Mouse (Mus musculus): Measurements from ENCODE around the gene Ogdh. TPM values are rescaled to one million over a fixed set of nuclear protein-coding genes. Genes with fewer than 3 reads are reported as not detected.
A peak's percentile ranks its signal among the peaks of the same experiment; 100 is the strongest.
"Not testable (repeated sequence)": the region's sequence is repeated elsewhere in the genome, so short reads cannot be mapped to it uniquely, and the experiment has no call there.

Gene Ogdh
- polyA plus RNA-seq (2014; fragmentation: Nextera tagmentation; extraction: Ambion mirVana): 91.2 and 106 TPM in 2 replicates

DNA sequence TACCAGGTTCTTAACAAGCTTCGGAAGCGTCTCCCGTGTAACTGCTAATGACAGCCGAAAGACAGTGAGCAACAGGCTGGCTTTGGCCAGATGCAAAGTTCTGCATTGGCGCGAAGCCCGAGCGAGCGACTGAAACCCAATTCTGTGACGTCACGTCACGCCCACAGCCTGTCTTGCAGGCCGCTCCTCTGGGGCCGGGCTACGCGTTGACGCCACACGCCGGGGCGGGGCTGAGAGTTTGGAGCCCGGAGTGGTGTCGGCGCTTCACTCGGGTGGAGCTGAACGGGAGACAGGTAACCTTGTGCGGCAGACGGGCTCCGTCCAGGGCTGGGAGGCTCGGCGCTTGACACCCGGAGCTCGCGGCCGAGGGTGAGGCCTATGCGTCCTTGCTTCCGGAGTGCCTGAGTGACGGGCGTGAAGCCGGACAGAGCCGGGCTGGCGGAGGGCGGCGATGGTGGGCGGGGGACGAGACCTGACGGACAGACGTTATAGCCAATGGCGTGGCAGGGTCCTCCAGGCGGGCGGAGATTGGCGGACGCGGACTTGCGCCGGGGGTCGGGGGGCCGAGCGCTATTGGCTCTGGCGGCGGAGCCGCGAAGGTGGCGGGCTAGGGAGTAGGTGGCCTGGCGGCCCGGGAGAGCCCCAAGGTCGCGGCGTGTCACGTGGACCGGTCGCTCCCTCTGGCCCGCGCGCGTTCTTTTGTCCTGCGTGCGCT is at the start of gene Ogdh:
Gene Ogdh (plus strand): TSS at position 233 of the 715 bp plus-strand sequence.
- Histone ChIP-seq H3K27me3 (ENCODE audit: control insufficient read depth, insufficient read depth, low read length) (no peaks in the 10 kb centered on the region), H3K9me3 (ENCODE audit: control insufficient read depth, low read length) (no peaks in the 10 kb centered on the region), H3K27ac (replicated peaks; ENCODE audit: low read depth, low read length) (peak within 1 kb of the TSS; percentile 9; the same call in 1 of the 2 replicates), H3K4me3 (ENCODE audit: low read depth, low read length) (peak within 1 kb of the TSS; percentile 60), H3K36me3 (ENCODE audit: control insufficient read depth, insufficient read depth, low read length) (no peaks in the 10 kb centered on the region), H3K9ac (ENCODE audit: low read length) (peak within 1 kb of the TSS; percentile 49), H3K4me1 (ENCODE audit: control insufficient read depth, insufficient read depth, low read length) (no peaks in the 10 kb centered on the region), H3K4me2 (ENCODE audit: low read depth, severe bottlenecking) (peak within 1 kb of the TSS; percentile 59)
- DNase-seq (ENCODE audit: low spot score) (peak; percentile 98), ATAC-seq (ENCODE audit: insufficient number of reproducible peaks, low FRiP score, low TSS enrichment, low read depth) (peak; percentile 98)
- under 1% methylated on average over 76 of the region's 77 CpGs for WGBS

- no peak overlapping the region for H3K4me3 ChIP-seq (ENCODE audit: low read depth, low read length)
- H3K4me1 ChIP-seq (ENCODE audit: control insufficient read depth, insufficient read depth, low read length): no peaks in the 10 kb centered on the region
- H3K27ac ChIP-seq (replicated peaks; ENCODE audit: low read depth, low read length): no peak overlapping the region
- H3K4me2 ChIP-seq (ENCODE audit: low read depth, severe bottlenecking): no peak overlapping the region
- H3K27me3 ChIP-seq (ENCODE audit: control insufficient read depth, insufficient read depth, low read length): no peaks in the 10 kb centered on the region
- no peaks in the 10 kb centered on the region for H3K36me3 ChIP-seq (ENCODE audit: control insufficient read depth, insufficient read depth, low read length)
- no peaks in the 10 kb centered on the region for H3K9me3 ChIP-seq (ENCODE audit: control insufficient read depth, low read length)
- WGBS: 45% methylated on average over 19 of the region's 19 CpGs
- DNase-seq (ENCODE audit: low spot score) (no peak), ATAC-seq (ENCODE audit: insufficient number of reproducible peaks, low FRiP score, low TSS enrichment, low read depth) (no peak)
- no peak overlapping the region for H3K9ac ChIP-seq (ENCODE audit: low read length)
Measured at GRCm38 (mm10) chr11:6244707-6245106, 46.7 kb upstream of the Ogdh start.

DNA sequence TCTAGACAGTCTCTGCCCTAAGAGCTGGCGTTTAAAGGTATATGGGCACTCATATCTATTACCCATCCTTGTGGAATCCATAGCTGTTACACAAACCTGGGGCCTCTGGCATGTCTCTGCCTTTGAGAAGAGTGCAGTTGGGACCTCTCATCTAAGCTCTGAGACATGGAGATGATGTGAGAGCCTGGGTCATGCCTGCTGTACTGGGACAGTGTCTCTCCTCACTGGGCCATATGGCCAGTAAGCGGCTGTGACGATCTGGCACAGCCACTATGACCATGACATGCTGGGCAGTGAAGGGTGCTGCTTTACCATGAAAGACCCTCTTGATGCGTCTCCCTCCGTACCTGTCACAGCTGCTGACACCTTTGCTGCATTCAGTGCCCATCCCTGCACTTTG is 39.2 kb upstream of the Ogdh start:
- Histone ChIP-seq H3K4me3 (ENCODE audit: low read depth, low read length) (no peak overlapping the region), H3K4me1 (ENCODE audit: control insufficient read depth, insufficient read depth, low read length) (no peaks in the 10 kb centered on the region), H3K9ac (ENCODE audit: low read length) (no peak overlapping the region), H3K36me3 (ENCODE audit: control insufficient read depth, insufficient read depth, low read length) (no peaks in the 10 kb centered on the region), H3K27me3 (ENCODE audit: control insufficient read depth, insufficient read depth, low read length) (no peaks in the 10 kb centered on the region), H3K27ac (replicated peaks; ENCODE audit: low read depth, low read length) (no peak overlapping the region), H3K9me3 (ENCODE audit: control insufficient read depth, low read length) (no peaks in the 10 kb centered on the region), H3K4me2 (ENCODE audit: low read depth, severe bottlenecking) (no peak overlapping the region)
- ATAC-seq (ENCODE audit: insufficient number of reproducible peaks, low FRiP score, low TSS enrichment, low read depth): no peak
- WGBS: 94% methylated on average over 5 of the region's 5 CpGs
- no peak for DNase-seq (ENCODE audit: low spot score)

DNA sequence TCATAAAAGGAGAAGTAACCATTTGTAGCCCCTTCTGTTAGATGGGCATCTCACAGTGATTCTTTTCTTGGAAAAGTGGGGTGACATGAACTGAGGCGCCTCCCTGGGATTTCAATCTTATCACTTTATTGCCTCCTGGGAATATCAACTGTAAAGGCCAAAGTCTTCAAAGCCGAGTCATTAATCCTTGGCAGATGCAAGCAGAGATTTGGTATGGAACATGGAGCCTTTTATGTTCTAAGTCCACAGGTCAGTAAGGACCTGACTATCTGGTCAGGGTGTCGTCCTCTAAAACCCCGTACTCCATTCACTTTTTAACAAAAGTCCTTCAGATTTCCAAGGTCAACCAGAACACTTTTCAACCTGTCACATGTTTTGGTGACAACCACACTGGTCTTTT is 38.6 kb upstream of the Ogdh start:
- WGBS: 92% methylated on average over 4 of the region's 4 CpGs
- no peaks in the 10 kb centered on the region; the same call in 1 of the 2 replicates for H3K36me3 ChIP-seq (ENCODE audit: control insufficient read depth, insufficient read depth, low read length)
- no peaks in the 10 kb centered on the region for H3K9me3 ChIP-seq (ENCODE audit: control insufficient read depth, low read length)
- no peak overlapping the region for H3K9ac ChIP-seq (ENCODE audit: low read length)
- H3K4me3 ChIP-seq (ENCODE audit: low read depth, low read length): no peak overlapping the region
- DNase-seq (ENCODE audit: low spot score): no peak
- H3K27me3 ChIP-seq (ENCODE audit: control insufficient read depth, insufficient read depth, low read length): no peaks in the 10 kb centered on the region
- ATAC-seq (ENCODE audit: insufficient number of reproducible peaks, low FRiP score, low TSS enrichment, low read depth): no peak
- H3K4me2 ChIP-seq (ENCODE audit: low read depth, severe bottlenecking): no peak overlapping the region
- H3K4me1 ChIP-seq (ENCODE audit: control insufficient read depth, insufficient read depth, low read length): no peaks in the 10 kb centered on the region
- H3K27ac ChIP-seq (replicated peaks; ENCODE audit: low read depth, low read length): no peak overlapping the region

- H3K36me3 ChIP-seq (ENCODE audit: control insufficient read depth, insufficient read depth, low read length): peaks cover 16% of the 10 kb centered on the region
- WGBS: 86% methylated on average over 2 of the region's 2 CpGs
- not testable (repeated sequence) for H3K4me1 ChIP-seq (ENCODE audit: control insufficient read depth, insufficient read depth, low read length); ATAC-seq (ENCODE audit: insufficient number of reproducible peaks, low FRiP score, low TSS enrichment, low read depth); DNase-seq (ENCODE audit: low spot score); H3K9ac ChIP-seq (ENCODE audit: low read length); H3K4me2 ChIP-seq (ENCODE audit: low read depth, severe bottlenecking); H3K27me3 ChIP-seq (ENCODE audit: control insufficient read depth, insufficient read depth, low read length); H3K9me3 ChIP-seq (ENCODE audit: control insufficient read depth, low read length); H3K27ac ChIP-seq (replicated peaks; ENCODE audit: low read depth, low read length); H3K4me3 ChIP-seq (ENCODE audit: low read depth, low read length)
Measured at GRCm38 (mm10) chr11:6254602-6255001, 36.8 kb upstream of the Ogdh start.

DNA sequence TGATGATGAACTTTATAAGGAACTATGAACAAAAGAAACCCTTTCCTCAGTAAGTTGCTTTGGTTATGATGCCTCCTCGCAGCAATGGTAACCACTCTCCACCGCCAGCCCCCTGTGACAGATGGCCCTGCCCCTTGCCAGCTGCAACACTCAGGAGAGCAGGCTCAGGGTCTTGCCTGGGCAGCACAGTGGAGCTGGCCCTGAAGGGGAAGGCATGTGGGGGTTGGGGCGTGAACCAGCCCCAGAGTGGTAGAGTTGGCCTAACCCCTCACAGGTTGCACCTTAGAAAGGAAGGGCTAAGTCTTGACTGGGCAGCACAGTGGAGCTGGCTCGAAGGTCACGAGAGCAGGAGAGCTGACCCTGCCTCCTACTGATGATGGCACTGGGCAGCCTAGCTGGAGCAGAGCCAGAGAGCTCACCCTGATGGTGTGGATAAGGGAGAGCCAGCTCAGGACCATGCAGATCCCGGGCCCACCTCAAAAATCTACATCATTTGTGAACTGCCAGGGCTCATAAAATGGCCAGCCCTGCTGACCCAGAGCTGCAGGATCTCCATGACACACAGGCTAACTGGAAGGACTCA is 34.9 kb upstream of the Ogdh start:
- Histone ChIP-seq H3K27me3 (ENCODE audit: control insufficient read depth, insufficient read depth, low read length) (no peaks in the 10 kb centered on the region), H3K4me1 (ENCODE audit: control insufficient read depth, insufficient read depth, low read length) (no peaks in the 10 kb centered on the region), H3K9ac (ENCODE audit: low read length) (no peak overlapping the region), H3K4me3 (ENCODE audit: low read depth, low read length) (no peak overlapping the region), H3K36me3 (ENCODE audit: control insufficient read depth, insufficient read depth, low read length) (peaks cover 31% of the 10 kb centered on the region), H3K9me3 (ENCODE audit: control insufficient read depth, low read length) (no peaks in the 10 kb centered on the region), H3K4me2 (ENCODE audit: low read depth, severe bottlenecking) (no peak overlapping the region), H3K27ac (replicated peaks; ENCODE audit: low read depth, low read length) (no peak overlapping the region)
- DNase-seq (ENCODE audit: low spot score) (no peak), ATAC-seq (ENCODE audit: insufficient number of reproducible peaks, low FRiP score, low TSS enrichment, low read depth) (no peak)
- WGBS: 57% methylated on average over 6 of the region's 6 CpGs

- Histone ChIP-seq H3K36me3 (ENCODE audit: control insufficient read depth, insufficient read depth, low read length) (peaks cover 48% of the 10 kb centered on the region), H3K4me2 (ENCODE audit: low read depth, severe bottlenecking) (no peak overlapping the region), H3K9me3 (ENCODE audit: control insufficient read depth, low read length) (no peaks in the 10 kb centered on the region), H3K9ac (ENCODE audit: low read length) (no peak overlapping the region), H3K27me3 (ENCODE audit: control insufficient read depth, insufficient read depth, low read length) (no peaks in the 10 kb centered on the region), H3K4me3 (ENCODE audit: low read depth, low read length) (no peak overlapping the region), H3K27ac (replicated peaks; ENCODE audit: low read depth, low read length) (no peak overlapping the region), H3K4me1 (ENCODE audit: control insufficient read depth, insufficient read depth, low read length) (no peaks in the 10 kb centered on the region)
- 96% methylated on average over 7 of the region's 7 CpGs for WGBS
- ATAC-seq (ENCODE audit: insufficient number of reproducible peaks, low FRiP score, low TSS enrichment, low read depth) (no peak), DNase-seq (ENCODE audit: low spot score) (no peak)
Measured at GRCm38 (mm10) chr11:6259413-6259812, 32.0 kb upstream of the Ogdh start.

DNA sequence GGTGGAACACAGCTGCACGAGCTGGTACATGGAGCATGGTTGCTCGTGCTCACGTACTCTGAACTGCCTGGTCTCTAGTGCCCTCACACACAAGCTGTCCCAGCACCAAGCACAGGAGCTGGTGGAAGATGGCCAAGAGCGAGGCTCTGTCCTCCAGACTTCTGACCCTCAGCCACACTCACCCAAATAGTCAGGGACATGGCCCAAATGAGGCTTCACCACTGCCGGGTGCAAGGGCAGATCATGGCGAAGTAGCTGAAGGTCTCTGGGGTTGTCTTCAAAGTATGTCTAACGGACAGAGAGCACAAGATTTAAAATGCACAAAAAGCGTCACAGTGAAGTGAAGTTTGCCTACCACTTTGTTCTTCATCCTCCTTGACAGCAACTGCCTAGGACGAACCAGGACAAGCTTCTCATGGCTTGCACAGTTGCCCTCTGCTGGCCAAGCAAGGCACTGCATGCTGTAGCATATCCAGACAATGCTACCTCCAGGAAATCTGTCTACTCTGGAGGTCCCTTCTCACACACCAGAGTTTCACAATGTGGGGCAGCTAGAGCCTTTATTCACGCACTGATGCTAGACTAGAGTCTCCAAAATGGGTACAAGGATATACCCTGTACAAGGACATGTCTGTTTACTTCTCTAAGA is 29.9 kb upstream of the Ogdh start:
- ATAC-seq (ENCODE audit: insufficient number of reproducible peaks, low FRiP score, low TSS enrichment, low read depth): no peak
- peaks cover 59% of the 10 kb centered on the region for H3K36me3 ChIP-seq (ENCODE audit: control insufficient read depth, insufficient read depth, low read length)
- no peaks in the 10 kb centered on the region for H3K27me3 ChIP-seq (ENCODE audit: control insufficient read depth, insufficient read depth, low read length)
- H3K4me2 ChIP-seq (ENCODE audit: low read depth, severe bottlenecking): no peak overlapping the region
- peaks cover 1% of the 10 kb centered on the region for H3K4me1 ChIP-seq (ENCODE audit: control insufficient read depth, insufficient read depth, low read length)
- H3K9ac ChIP-seq (ENCODE audit: low read length): no peak overlapping the region
- no peaks in the 10 kb centered on the region for H3K9me3 ChIP-seq (ENCODE audit: control insufficient read depth, low read length)
- H3K27ac ChIP-seq (replicated peaks; ENCODE audit: low read depth, low read length): no peak overlapping the region
- peak; percentile 88 for DNase-seq (ENCODE audit: low spot score)
- no peak overlapping the region for H3K4me3 ChIP-seq (ENCODE audit: low read depth, low read length)
- 84% methylated on average over 10 of the region's 10 CpGs for WGBS

All from limb, embryonic 11.5 days (tissue).